Mouse (Mus musculus): ENCODE data around the gene Adh1. TPM values are rescaled to one million over a fixed set of nuclear protein-coding genes. Genes with fewer than 3 reads are reported as not detected.

Adh1 gene
- 3.2 TPM for polyA plus RNA-seq (2014; fragmentation: Illumina TruSeq; extraction: RNeasy Lipid Tissue Mini Kit (QIAGEN cat#74804); ENCODE audit: low read depth, low replicate concordance)

GRCm38 (mm10) chr3:138260721-138261669, at the start of gene Adh1:
Adh1 (plus strand) TSS chr3:138260991.

GRCm38 (mm10) chr3:138217631-138218264, 43.0 kb upstream of the Adh1 start, which contains the start of gene Adh7:
Adh7 (plus strand) TSS chr3:138217760.

GRCm38 (mm10) chr3:138312965-138313364, 52.2 kb downstream of the Adh1 start, which contains the start of gene Adh6a:
Adh6a (plus strand) TSS chr3:138313286.

Other genes starting within 250 kb of the Adh1 start
- not detected for gene 1110002E22Rik, start 195.9 kb upstream of the Adh1 start, polyA plus RNA-seq (2014; fragmentation: Illumina TruSeq; extraction: RNeasy Lipid Tissue Mini Kit (QIAGEN cat#74804); ENCODE audit: low read depth, low replicate concordance)
- not detected for gene Gm5105, start 193.6 kb upstream of the Adh1 start, polyA plus RNA-seq (2014; fragmentation: Illumina TruSeq; extraction: RNeasy Lipid Tissue Mini Kit (QIAGEN cat#74804); ENCODE audit: low read depth, low replicate concordance)
- gene Trmt10a, start 117.5 kb upstream of the Adh1 start, polyA plus RNA-seq (2014; fragmentation: Illumina TruSeq; extraction: RNeasy Lipid Tissue Mini Kit (QIAGEN cat#74804); ENCODE audit: low read depth, low replicate concordance): 99.5 TPM
- 15.8 TPM for gene Mttp, start 116.0 kb upstream of the Adh1 start, polyA plus RNA-seq (2014; fragmentation: Illumina TruSeq; extraction: RNeasy Lipid Tissue Mini Kit (QIAGEN cat#74804); ENCODE audit: low read depth, low replicate concordance)
- gene 4930579F01Rik, start 67.2 kb upstream of the Adh1 start, polyA plus RNA-seq (2014; fragmentation: Illumina TruSeq; extraction: RNeasy Lipid Tissue Mini Kit (QIAGEN cat#74804); ENCODE audit: low read depth, low replicate concordance): 162 TPM
- gene Adh7, start 43.2 kb upstream of the Adh1 start, polyA plus RNA-seq (2014; fragmentation: Illumina TruSeq; extraction: RNeasy Lipid Tissue Mini Kit (QIAGEN cat#74804); ENCODE audit: low read depth, low replicate concordance): 7.1 TPM
- not detected for gene Adh6a, start 52.3 kb downstream of the Adh1 start, polyA plus RNA-seq (2014; fragmentation: Illumina TruSeq; extraction: RNeasy Lipid Tissue Mini Kit (QIAGEN cat#74804); ENCODE audit: low read depth, low replicate concordance)
- gene Adh6b, start 80.8 kb downstream of the Adh1 start, polyA plus RNA-seq (2014; fragmentation: Illumina TruSeq; extraction: RNeasy Lipid Tissue Mini Kit (QIAGEN cat#74804); ENCODE audit: low read depth, low replicate concordance): 0.11 TPM
- gene Adh4, start 154.5 kb downstream of the Adh1 start, polyA plus RNA-seq (2014; fragmentation: Illumina TruSeq; extraction: RNeasy Lipid Tissue Mini Kit (QIAGEN cat#74804); ENCODE audit: low read depth, low replicate concordance): 19.5 TPM
- 36.1 TPM for gene Adh5, start 182.1 kb downstream of the Adh1 start, polyA plus RNA-seq (2014; fragmentation: Illumina TruSeq; extraction: RNeasy Lipid Tissue Mini Kit (QIAGEN cat#74804); ENCODE audit: low read depth, low replicate concordance)
- gene Metap1, start 228.5 kb downstream of the Adh1 start, polyA plus RNA-seq (2014; fragmentation: Illumina TruSeq; extraction: RNeasy Lipid Tissue Mini Kit (QIAGEN cat#74804); ENCODE audit: low read depth, low replicate concordance): 57.6 TPM